14 mouse cellular contexts compared by ENCODE assay signal in genomic region chr10:34175870-34176606, GRCm38 (mm10). TPM values are rescaled to one million over a fixed set of nuclear protein-coding genes. Genes with fewer than 3 reads are reported as not detected.
DNase-seq lines count a peak whose midpoint lies in the region; ATAC-seq lines count a peak whose summit lies in the region.
"Had no signal": no experiment of that assay in that cellular context is flagged by ENCODE, and none has a peak within 500 bp of the region (broad histone marks: within the 10 kb centered on the region; RNA-seq: fewer than 3 reads in every experiment).

No protein-coding gene starts in this region.

- H3K9me3 ChIP-seq in neural tube, embryonic 15.5 days (replicated peaks), result no peaks in the 10 kb centered on the region
- H3K9me3 ChIP-seq in neural tube, embryonic 11.5 days (ENCODE audit: control insufficient read depth, low read length), result no peaks in the 10 kb centered on the region
- H3K9me3 ChIP-seq: neural tube, embryonic 13.5 days had no signal

- no peaks in the 10 kb centered on the region for H3K27me3 ChIP-seq in neural tube, embryonic 15.5 days (replicated peaks)
- H3K27me3 ChIP-seq in neural tube, embryonic 11.5 days (ENCODE audit: control insufficient read depth, insufficient read depth, low read length), result no peaks in the 10 kb centered on the region
- H3K27me3 ChIP-seq: neural tube, embryonic 13.5 days had no signal

- DNase-seq in neural tube, embryonic 10.5 days (ENCODE audit: extremely low spot score, low spot score), result peak; percentile 38
- DNase-seq in embryo, embryonic 11 days, result peak; percentile 84
- DNase-seq in neural tube, embryonic 11.5 days (ENCODE audit: low spot score), result peak; percentile 47
- no peak for DNase-seq in adrenal gland, adult 2 months
- no peak for DNase-seq in kidney, postnatal 14 days
- DNase-seq in cerebellum, adult 11 months, result no peak
- DNase-seq: cerebellum, postnatal 10 days; heart, adult 18-20 months had no signal

- no peaks in the 10 kb centered on the region for H3K4me1 ChIP-seq in neural tube, embryonic 15.5 days
- no peaks in the 10 kb centered on the region for H3K4me1 ChIP-seq in neural tube, embryonic 11.5 days (ENCODE audit: control insufficient read depth, insufficient read depth, low read length)
- H3K4me1 ChIP-seq: neural tube, embryonic 13.5 days had no signal

- no peak for ATAC-seq in neural tube, embryonic 15.5 days (ENCODE audit: low FRiP score)
- ATAC-seq in granulocyte monocyte progenitor cell, adult 5-6 weeks (replicated peaks; ENCODE audit: poor library complexity, severe bottlenecking), result peak; percentile 17; the same call in 1 of the 2 replicates
- ATAC-seq in neural tube, embryonic 11.5 days (ENCODE audit: insufficient read depth, low FRiP score, low TSS enrichment), result no peak
- ATAC-seq: forebrain, embryonic 14.5 days had no signal

- H3K4me2 ChIP-seq in neural tube, embryonic 15.5 days, result no peak overlapping the region
- no peak overlapping the region for H3K4me2 ChIP-seq in neural tube, embryonic 11.5 days (ENCODE audit: low read depth)
- H3K4me2 ChIP-seq: neural tube, embryonic 13.5 days had no signal

- H3K27ac ChIP-seq in neural tube, embryonic 15.5 days (replicated peaks), result no peak overlapping the region
- H3K27ac ChIP-seq in neural tube, embryonic 11.5 days (ENCODE audit: low read depth, low read length), result no peak overlapping the region
- H3K27ac ChIP-seq: liver, embryonic 14.5 days; neural tube, embryonic 13.5 days had no signal

- H3K9ac ChIP-seq in neural tube, embryonic 15.5 days (replicated peaks), result no peak overlapping the region
- no peak overlapping the region for H3K9ac ChIP-seq in neural tube, embryonic 11.5 days (ENCODE audit: low read length)
- H3K9ac ChIP-seq: liver, embryonic 14.5 days; neural tube, embryonic 13.5 days had no signal

- no peak overlapping the region for H3K4me3 ChIP-seq in neural tube, embryonic 15.5 days (replicated peaks)
- H3K4me3 ChIP-seq in neural tube, embryonic 11.5 days (ENCODE audit: low read depth, low read length), result no peak overlapping the region
- H3K4me3 ChIP-seq: neural tube, embryonic 13.5 days had no signal

- no peaks in the 10 kb centered on the region for H3K36me3 ChIP-seq in neural tube, embryonic 15.5 days
- H3K36me3 ChIP-seq in neural tube, embryonic 11.5 days (ENCODE audit: control insufficient read depth, insufficient read depth, low read length), result no peaks in the 10 kb centered on the region
- H3K36me3 ChIP-seq: neural tube, embryonic 13.5 days had no signal

- WGBS in neural tube, embryonic 15.5 days, result 62% methylated on average over 8 of the region's 8 CpGs
- WGBS in neural tube, embryonic 11.5 days, result 49% methylated on average over 8 of the region's 8 CpGs

RNA-seq across cellular contexts. Expression of gene Dse, which starts 31.5 kb away (rescaled TPM):
- polyA plus RNA-seq in neural tube, embryonic 15.5 days (2015; fragmentation: Nextera tagmentation; extraction: Ambion mirVana), result 7.9 and 9.2 TPM in 2 replicates
- 1.5 TPM in 1 of 2 replicates, not detected in the other for total RNA-seq in granulocyte monocyte progenitor cell, adult 5-6 weeks (2014; fragmentation: Nextera tagmentation)
- 0.99 and 1.1 TPM in 2 replicates for total RNA-seq in granulocyte monocyte progenitor cell, adult 5-6 weeks (2017)
- polyA plus RNA-seq in neural tube, embryonic 11.5 days (2014; fragmentation: Nextera tagmentation; extraction: Ambion mirVana), result 28.2 and 32.6 TPM in 2 replicates
- 10 to 100 TPM; 13.2 to 14.9 TPM for total RNA-seq in adrenal gland, adult 2 months (2021)
- polyA plus RNA-seq in adrenal gland, adult 2 months (2012; rRNA removed), result 3.7 and 4.5 TPM in 2 replicates

RNA-seq across cellular contexts. Expression of gene Calhm6, which starts 48.3 kb away (rescaled TPM):
- polyA plus RNA-seq in neural tube, embryonic 15.5 days (2015; fragmentation: Nextera tagmentation; extraction: Ambion mirVana), result 1.1 and 2.1 TPM in 2 replicates
- total RNA-seq in granulocyte monocyte progenitor cell, adult 5-6 weeks (2014; fragmentation: Nextera tagmentation), result 3.2 and 6.1 TPM in 2 replicates
- total RNA-seq in granulocyte monocyte progenitor cell, adult 5-6 weeks (2017), result 3.0 and 4.4 TPM in 2 replicates
- 0.37 TPM in 1 of 2 replicates, not detected in the other for polyA plus RNA-seq in neural tube, embryonic 11.5 days (2014; fragmentation: Nextera tagmentation; extraction: Ambion mirVana)
- 1 to 10 TPM; 1.1 to 1.8 TPM for total RNA-seq in adrenal gland, adult 2 months (2021)
- 3.0 and 3.6 TPM in 2 replicates for polyA plus RNA-seq in adrenal gland, adult 2 months (2012; rRNA removed)
- total RNA-seq: heart, postnatal 25 days had no signal

Comparison
In these comparisons a context has a peak if more than half of its experiments do, and no peak if none do; other contexts are left out.
1. DNase-seq: peak in neural tube, embryonic 10.5 days (single experiment), embryo, embryonic 11 days (single experiment) and neural tube, embryonic 11.5 days (single experiment); none in adrenal gland, adult 2 months (single experiment), kidney, postnatal 14 days (single experiment) and cerebellum, adult 11 months (single experiment).